Mouse (Mus musculus) intestine, embryonic 15.5 days (tissue): ENCODE data around the gene Ski. TPM values are rescaled to one million over a fixed set of nuclear protein-coding genes. Genes with fewer than 3 reads are reported as not detected.

Experiments used
- ATAC-seq: fragments of 200-750 bp; cut with Nextera tagmentation; 2 replicates; pipeline ENCODE4 v1.8.0; 2017; ENCODE audit warnings: moderate TSS enrichment, moderate library complexity
- H3K27ac ChIP-seq: fragments of 300-500 bp; sonication (generic); 2 replicates; pipeline ENCODE4 v1.5.1; 2015; ENCODE audit warnings: mild to moderate bottlenecking, inconsistent platforms
- H3K27me3 ChIP-seq: fragments of 300-500 bp; sonication (generic); replicated peaks from 2 replicates; pipeline ENCODE4 v1.6.1; 2015; ENCODE audit warnings: inconsistent platforms
- H3K36me3 ChIP-seq: fragments of 300-500 bp; sonication (generic); 2 replicates; pipeline ENCODE4 v1.6.1; 2015; ENCODE audit warnings: inconsistent platforms
- H3K4me1 ChIP-seq: fragments of 300-500 bp; sonication (generic); replicated peaks from 2 replicates; pipeline ENCODE4 v1.6.1; 2015; ENCODE audit warnings: inconsistent platforms
- H3K4me2 ChIP-seq: fragments of 300-500 bp; sonication (generic); replicated peaks from 2 replicates; pipeline ENCODE4 v1.6.1; 2015; ENCODE audit warnings: mild to moderate bottlenecking, inconsistent platforms
- H3K4me3 ChIP-seq: fragments of 300-500 bp; sonication (generic); replicated peaks from 2 replicates; pipeline ENCODE4 v1.5.1; 2015; ENCODE audit warnings: inconsistent platforms
- H3K9ac ChIP-seq: fragments of 300-500 bp; sonication (generic); 2 replicates; pipeline ENCODE4 v1.6.1; 2015; ENCODE audit warnings: inconsistent platforms
- H3K9me3 ChIP-seq: fragments of 300-500 bp; sonication (generic); 2 replicates; pipeline ENCODE4 v1.6.1; 2016; ENCODE audit warnings: inconsistent platforms
- WGBS: fragments of 180-500 bp; shearing (Covaris S2); methylation state at CpG from one replicate; pipeline ENCODE4 v1.1.7; 2015; 5-methylcytosine and 5-hydroxymethylcytosine counted together
- polyA plus RNA-seq: library from polyadenylated mRNA; unstranded; fragments of >200 nt; fragmentation: Nextera tagmentation; extraction: Ambion mirVana; gene quantifications from 2 replicates; pipeline ENCODE4 v1.2.1, GENCODE M21; 2015

Ski gene
- polyA plus RNA-seq, 1 experiment from 2014 or later, result 13.3 TPM

- no peaks in the 10 kb centered on the region for H3K9me3 ChIP-seq
- H3K27me3 ChIP-seq, result no peaks in the 10 kb centered on the region
- H3K36me3 ChIP-seq, result peaks cover 2% of the 10 kb centered on the region
- H3K27ac ChIP-seq, result peak overlapping the region; percentile 29; the same call in 1 of the 2 replicates
- peaks cover 51% of the 10 kb centered on the region for H3K4me1 ChIP-seq
- WGBS, result 72% methylated on average over 6 of the region's 6 CpGs
- no peak overlapping the region for H3K4me2 ChIP-seq
- H3K9ac ChIP-seq, result no peak overlapping the region
- no peak overlapping the region for H3K4me3 ChIP-seq
- ATAC-seq, result no peak
Observed at GRCm38 (mm10) chr4:155164550-155164949, 57.8 kb downstream of the Ski start.

GRCm38 (mm10) chr4:155163685-155164084 lies 58.7 kb downstream of the Ski start:
- Histone ChIP-seq H3K4me2 (peak overlapping the region; percentile 7; the same call in 1 of the 2 replicates), H3K27me3 (no peaks in the 10 kb centered on the region), H3K36me3 (peaks cover 10% of the 10 kb centered on the region), H3K4me3 (no peak overlapping the region), H3K27ac (peak overlapping the region; percentile 81), H3K9me3 (no peaks in the 10 kb centered on the region), H3K4me1 (peaks cover 47% of the 10 kb centered on the region), H3K9ac (no peak overlapping the region)
- peak; percentile 15 for ATAC-seq
- 60% methylated on average over 8 of the region's 8 CpGs for WGBS

- Histone ChIP-seq H3K9me3 (no peaks in the 10 kb centered on the region), H3K4me1 (peaks cover 46% of the 10 kb centered on the region), H3K27ac (peak overlapping the region; percentile 81), H3K4me2 (peak overlapping the region; percentile 27), H3K4me3 (no peak overlapping the region), H3K9ac (peak overlapping the region; percentile 23; the same call in 1 of the 2 replicates), H3K27me3 (no peaks in the 10 kb centered on the region), H3K36me3 (peaks cover 12% of the 10 kb centered on the region)
- ATAC-seq, result peak; percentile 52
- WGBS, result 33% methylated on average over 4 of the region's 4 CpGs
Observed at GRCm38 (mm10) chr4:155163320-155163651, 59.1 kb downstream of the Ski start.

GRCm38 (mm10) chr4:155162433-155163319 lies 59.7 kb downstream of the Ski start:
- peak overlapping the region; percentile 81 for H3K27ac ChIP-seq
- H3K4me1 ChIP-seq, result peaks cover 41% of the 10 kb centered on the region
- no peaks in the 10 kb centered on the region for H3K9me3 ChIP-seq
- H3K4me2 ChIP-seq, result peak overlapping the region; percentile 27
- H3K9ac ChIP-seq, result peak overlapping the region; percentile 23; the same call in 1 of the 2 replicates
- ATAC-seq, result peak; percentile 72
- 53% methylated on average over 7 of the region's 7 CpGs for WGBS
- no peak overlapping the region for H3K4me3 ChIP-seq
- peaks cover 18% of the 10 kb centered on the region for H3K36me3 ChIP-seq
- H3K27me3 ChIP-seq, result no peaks in the 10 kb centered on the region

- Histone ChIP-seq H3K27me3 (no peaks in the 10 kb centered on the region), H3K9ac (no peak overlapping the region), H3K27ac (no peak overlapping the region), H3K4me1 (peaks cover 32% of the 10 kb centered on the region), H3K9me3 (no peaks in the 10 kb centered on the region), H3K36me3 (peaks cover 36% of the 10 kb centered on the region), H3K4me2 (no peak overlapping the region), H3K4me3 (no peak overlapping the region)
- ATAC-seq, result no peak
- 70% methylated on average over 8 of the region's 8 CpGs for WGBS
Observed at GRCm38 (mm10) chr4:155158543-155158917, 63.9 kb downstream of the Ski start.

- ATAC-seq, result no peak
- no peak overlapping the region for H3K4me2 ChIP-seq
- 86% methylated on average over 27 of the region's 27 CpGs for WGBS
- H3K27me3 ChIP-seq, result no peaks in the 10 kb centered on the region
- peaks cover 36% of the 10 kb centered on the region for H3K36me3 ChIP-seq
- no peaks in the 10 kb centered on the region for H3K9me3 ChIP-seq
- H3K27ac ChIP-seq, result no peak overlapping the region
- H3K4me1 ChIP-seq, result peaks cover 27% of the 10 kb centered on the region
- no peak overlapping the region for H3K9ac ChIP-seq
- H3K4me3 ChIP-seq, result no peak overlapping the region
Observed at GRCm38 (mm10) chr4:155157871-155158542, 64.4 kb downstream of the Ski start.

- 97% methylated on average over 17 of the region's 17 CpGs for WGBS
- peaks cover 36% of the 10 kb centered on the region for H3K36me3 ChIP-seq
- no peaks in the 10 kb centered on the region for H3K27me3 ChIP-seq
- no peak overlapping the region for H3K27ac ChIP-seq
- H3K4me1 ChIP-seq, result peaks cover 21% of the 10 kb centered on the region
- no peak overlapping the region for H3K9ac ChIP-seq
- no peak overlapping the region for H3K4me3 ChIP-seq
- H3K9me3 ChIP-seq, result no peaks in the 10 kb centered on the region
- ATAC-seq, result no peak
- no peak overlapping the region for H3K4me2 ChIP-seq
Observed at GRCm38 (mm10) chr4:155156734-155157133, 65.7 kb downstream of the Ski start.

- peaks cover 36% of the 10 kb centered on the region for H3K36me3 ChIP-seq
- 61% methylated on average over 11 of the region's 11 CpGs for WGBS
- ATAC-seq, result no peak
- no peaks in the 10 kb centered on the region for H3K27me3 ChIP-seq
- H3K4me2 ChIP-seq, result no peak overlapping the region
- no peak overlapping the region for H3K4me3 ChIP-seq
- H3K27ac ChIP-seq, result no peak overlapping the region
- H3K4me1 ChIP-seq, result peaks cover 27% of the 10 kb centered on the region
- no peak overlapping the region for H3K9ac ChIP-seq
- no peaks in the 10 kb centered on the region for H3K9me3 ChIP-seq
Observed at GRCm38 (mm10) chr4:155154986-155155385, 67.4 kb downstream of the Ski start.

GRCm38 (mm10) chr4:155153389-155154072 lies 68.9 kb downstream of the Ski start:
- Histone ChIP-seq H3K4me2 (no peak overlapping the region), H3K4me3 (no peak overlapping the region), H3K9me3 (no peaks in the 10 kb centered on the region), H3K36me3 (peaks cover 26% of the 10 kb centered on the region), H3K27me3 (no peaks in the 10 kb centered on the region), H3K27ac (no peak overlapping the region), H3K4me1 (peaks cover 42% of the 10 kb centered on the region), H3K9ac (no peak overlapping the region)
- WGBS, result 82% methylated on average over 3 of the region's 3 CpGs
- ATAC-seq, result no peak

- Histone ChIP-seq H3K4me1 (peaks cover 43% of the 10 kb centered on the region), H3K4me2 (no peak overlapping the region), H3K4me3 (no peak overlapping the region), H3K27ac (no peak overlapping the region), H3K36me3 (peaks cover 16% of the 10 kb centered on the region), H3K9me3 (no peaks in the 10 kb centered on the region), H3K27me3 (no peaks in the 10 kb centered on the region), H3K9ac (no peak overlapping the region)
- 95% methylated on average over 6 of the region's 6 CpGs for WGBS
- no peak for ATAC-seq
Observed at GRCm38 (mm10) chr4:155152476-155152875, 69.9 kb downstream of the Ski start.

GRCm38 (mm10) chr4:155151845-155152244 lies 70.5 kb downstream of the Ski start:
- Histone ChIP-seq H3K4me1 (peaks cover 43% of the 10 kb centered on the region), H3K27ac (no peak overlapping the region), H3K4me2 (0 out of 2 replicates have a peak overlapping the region, but pooled peaks have one; percentile 4), H3K36me3 (peaks cover 10% of the 10 kb centered on the region), H3K4me3 (peak overlapping the region; percentile 51; the same call in 1 of the 2 replicates), H3K27me3 (no peaks in the 10 kb centered on the region), H3K9me3 (no peaks in the 10 kb centered on the region), H3K9ac (no peak overlapping the region)
- no peak for ATAC-seq
- 72% methylated on average over 4 of the region's 4 CpGs for WGBS

GRCm38 (mm10) chr4:155151221-155151788 lies 71.1 kb downstream of the Ski start:
- ATAC-seq, result no peak; the same call in 1 of the 2 replicates
- Histone ChIP-seq H3K4me2 (peak overlapping the region; percentile 89), H3K4me1 (peaks cover 46% of the 10 kb centered on the region), H3K27me3 (no peaks in the 10 kb centered on the region), H3K27ac (peak overlapping the region; percentile 93), H3K36me3 (peaks cover 5% of the 10 kb centered on the region; the same call in 1 of the 2 replicates), H3K4me3 (peak overlapping the region; percentile 51), H3K9me3 (no peaks in the 10 kb centered on the region), H3K9ac (peak overlapping the region; percentile 71)
- 44% methylated on average over 12 of the region's 12 CpGs for WGBS
